ENCODE assay signal across 26 mouse cellular contexts in genomic region chr3:40938592-40938991, GRCm38 (mm10). TPM values are rescaled to one million over a fixed set of nuclear protein-coding genes. Genes with fewer than 3 reads are reported as not detected.
DNase-seq lines count a peak whose midpoint lies in the region; ATAC-seq and TF ChIP-seq lines count a peak whose summit lies in the region.
"Had no signal": no experiment of that assay in that cellular context is flagged by ENCODE, and none has a peak within 500 bp of the region (broad histone marks: within the 10 kb centered on the region; RNA-seq: fewer than 3 reads in every experiment).

No protein-coding gene starts in this region.

- TF ChIP-seq POLR2A in liver, adult 2 months (IDR thresholded peaks at IDR 0.05; ENCODE audit: extremely low read depth, insufficient read depth, low read length): no peak
- no peak for TF ChIP-seq POLR2A in MEL (IDR thresholded peaks at IDR 0.05; ENCODE audit: control insufficient read depth in 1 of 2, insufficient read depth in 1 of 2, low read depth in 1 of 2, low read length in 2 of 2, poor library complexity in 1 of 2)

- peaks cover 4% of the 10 kb centered on the region for H3K36me3 ChIP-seq in intestine, embryonic 16.5 days (ENCODE audit: control insufficient read depth, insufficient read depth, low read length)
- H3K36me3 ChIP-seq in intestine, embryonic 15.5 days: no peaks in the 10 kb centered on the region; the same call in 1 of the 2 replicates
- H3K36me3 ChIP-seq in liver, adult 2 months (ENCODE audit: control insufficient read depth, insufficient read depth, low read length): peaks cover 19% of the 10 kb centered on the region
- H3K36me3 ChIP-seq in liver, embryonic 12.5 days: peaks cover 11% of the 10 kb centered on the region
- peaks cover 9% of the 10 kb centered on the region for H3K36me3 ChIP-seq in liver, postnatal 0 days (replicated peaks; ENCODE audit: insufficient read depth, low read length)
- peaks cover 0 to 7% of the 10 kb centered on the region in 2 experiments; a peak in 3 of 4 replicates for H3K36me3 ChIP-seq in MEL (ENCODE audit: control insufficient read depth in 1 of 2, insufficient read depth in 2 of 2, low read length in 2 of 2)
- peaks cover 5% of the 10 kb centered on the region for H3K36me3 ChIP-seq in hindbrain, postnatal 0 days (ENCODE audit: insufficient read depth, low read length)

- 92% methylated on average over 4 of the region's 4 CpGs for WGBS in intestine, embryonic 16.5 days
- WGBS in intestine, embryonic 15.5 days: 96% methylated on average over 4 of the region's 4 CpGs
- WGBS in liver, adult 2 months: 72% methylated on average over 4 of the region's 4 CpGs
- 87% methylated on average over 4 of the region's 4 CpGs for WGBS in liver, embryonic 12.5 days (ENCODE audit: insufficient replicate concordance)
- WGBS in liver, postnatal 0 days (ENCODE audit: insufficient replicate concordance): 92% methylated on average over 4 of the region's 4 CpGs
- WGBS in hindbrain, postnatal 0 days: 97% methylated on average over 4 of the region's 4 CpGs

- no peaks in the 10 kb centered on the region for H3K9me3 ChIP-seq in intestine, embryonic 16.5 days (ENCODE audit: control insufficient read depth, low read length)
- H3K9me3 ChIP-seq in intestine, embryonic 15.5 days: no peaks in the 10 kb centered on the region
- H3K9me3 ChIP-seq in liver, embryonic 12.5 days (replicated peaks): no peaks in the 10 kb centered on the region
- no peaks in the 10 kb centered on the region for H3K9me3 ChIP-seq in liver, postnatal 0 days (ENCODE audit: low read length)
- H3K9me3 ChIP-seq in MEL (replicated peaks; ENCODE audit: insufficient read depth, low read length): no peaks in the 10 kb centered on the region
- no peaks in the 10 kb centered on the region for H3K9me3 ChIP-seq in hindbrain, postnatal 0 days (ENCODE audit: low read length)
- H3K9me3 ChIP-seq: G1E had no signal

- no peak overlapping the region for H3K4me3 ChIP-seq in intestine, embryonic 16.5 days (ENCODE audit: low read length)
- no peak overlapping the region for H3K4me3 ChIP-seq in intestine, embryonic 15.5 days (replicated peaks)
- H3K4me3 ChIP-seq in liver, adult 2 months (ENCODE audit: insufficient read depth, low read depth, low read length): no peak overlapping the region
- H3K4me3 ChIP-seq in liver, embryonic 12.5 days: no peak overlapping the region
- no peak overlapping the region for H3K4me3 ChIP-seq in liver, postnatal 0 days (ENCODE audit: low read depth, low read length)
- no peak overlapping the region for H3K4me3 ChIP-seq in MEL (ENCODE audit: control insufficient read depth in 1 of 2, insufficient read depth in 1 of 2, low read depth in 2 of 2, low read length in 2 of 2)
- H3K4me3 ChIP-seq in hindbrain, postnatal 0 days (ENCODE audit: low read length): no peak overlapping the region

- H3K27ac ChIP-seq in intestine, embryonic 16.5 days (ENCODE audit: low read length): no peak overlapping the region
- no peak overlapping the region for H3K27ac ChIP-seq in intestine, embryonic 15.5 days
- peak overlapping the region; percentile 79 for H3K27ac ChIP-seq in liver, adult 2 months (replicated peaks; ENCODE audit: insufficient read depth, low read depth, low read length)
- no peak overlapping the region for H3K27ac ChIP-seq in liver, embryonic 12.5 days
- H3K27ac ChIP-seq in liver, postnatal 0 days (ENCODE audit: low read depth): no peak overlapping the region
- H3K27ac ChIP-seq in MEL (ENCODE audit: control insufficient read depth, low read depth, low read length): peak overlapping the region; percentile 17; the same call in 1 of the 2 replicates
- H3K27ac ChIP-seq in hindbrain, postnatal 0 days: no peak overlapping the region

- no peak for TF ChIP-seq EP300 in liver, postnatal 0 days (IDR thresholded peaks at IDR 0.05; ENCODE audit: low read depth)
- TF ChIP-seq EP300 in MEL (IDR thresholded peaks at IDR 0.05; ENCODE audit: low read depth in 1 of 2, low read length in 2 of 2): no peak

- no peak for TF ChIP-seq CTCF in liver, adult 2 months (IDR thresholded peaks at IDR 0.05; ENCODE audit: low read depth, low read length)
- no peak for TF ChIP-seq CTCF in liver, postnatal 0 days (IDR thresholded peaks at IDR 0.05; ENCODE audit: low read depth)
- TF ChIP-seq CTCF in MEL (IDR thresholded peaks at IDR 0.05 in 2 of 3, conservative IDR thresholded peaks at IDR 0.05 in 1 of 3; ENCODE audit: control insufficient read depth in 1 of 3, insufficient read depth in 1 of 3, low read depth in 2 of 3, low read length in 3 of 3, poor library complexity in 1 of 3, severe bottlenecking in 1 of 3): no peak
- no peak for TF ChIP-seq CTCF in hindbrain, postnatal 0 days (IDR thresholded peaks at IDR 0.05; ENCODE audit: low read depth)

- no peak overlapping the region for H3K4me2 ChIP-seq in intestine, embryonic 16.5 days (ENCODE audit: low read depth, low read length)
- no peak overlapping the region for H3K4me2 ChIP-seq in intestine, embryonic 15.5 days (replicated peaks)
- no peak overlapping the region for H3K4me2 ChIP-seq in liver, embryonic 12.5 days
- no peak overlapping the region for H3K4me2 ChIP-seq in liver, postnatal 0 days (ENCODE audit: low read depth, low read length)
- no peak overlapping the region for H3K4me2 ChIP-seq in hindbrain, postnatal 0 days (ENCODE audit: low read depth, low read length)

- no peaks in the 10 kb centered on the region; the same call in 1 of the 2 replicates for H3K79me2 ChIP-seq in liver, adult 2 months (ENCODE audit: control insufficient read depth, insufficient read depth, low read length)
- H3K79me2 ChIP-seq in MEL (ENCODE audit: control insufficient read depth, insufficient read depth, low read length, poor library complexity): no peaks in the 10 kb centered on the region

- no peaks in the 10 kb centered on the region for H3K4me1 ChIP-seq in intestine, embryonic 16.5 days (ENCODE audit: control insufficient read depth, insufficient read depth, low read length)
- H3K4me1 ChIP-seq in intestine, embryonic 15.5 days (replicated peaks): no peaks in the 10 kb centered on the region
- H3K4me1 ChIP-seq in liver, adult 2 months (ENCODE audit: control insufficient read depth, insufficient read depth, low read length): peaks cover 11% of the 10 kb centered on the region
- H3K4me1 ChIP-seq in liver, embryonic 12.5 days: no peaks in the 10 kb centered on the region
- H3K4me1 ChIP-seq in liver, postnatal 0 days (ENCODE audit: insufficient read depth): no peaks in the 10 kb centered on the region
- H3K4me1 ChIP-seq in MEL (ENCODE audit: control insufficient read depth in 1 of 2, insufficient read depth in 2 of 2, low read length in 2 of 2): peaks cover 3 to 5% of the 10 kb centered on the region in 2 experiments; a peak in 3 of 4 replicates
- no peaks in the 10 kb centered on the region for H3K4me1 ChIP-seq in hindbrain, postnatal 0 days (ENCODE audit: insufficient read depth, low read length)

- no peaks in the 10 kb centered on the region for H3K27me3 ChIP-seq in intestine, embryonic 16.5 days (replicated peaks; ENCODE audit: control insufficient read depth, insufficient read depth, low read length)
- H3K27me3 ChIP-seq in intestine, embryonic 15.5 days (replicated peaks): no peaks in the 10 kb centered on the region
- H3K27me3 ChIP-seq in liver, adult 2 months (ENCODE audit: control insufficient read depth, insufficient read depth, low read length): no peaks in the 10 kb centered on the region
- no peaks in the 10 kb centered on the region for H3K27me3 ChIP-seq in liver, embryonic 12.5 days (replicated peaks)
- H3K27me3 ChIP-seq in liver, postnatal 0 days (ENCODE audit: insufficient read depth, low read length): no peaks in the 10 kb centered on the region
- no peaks in the 10 kb centered on the region for H3K27me3 ChIP-seq in MEL (ENCODE audit: control insufficient read depth in 1 of 2, insufficient read depth in 2 of 2, low read length in 2 of 2)
- no peaks in the 10 kb centered on the region for H3K27me3 ChIP-seq in hindbrain, postnatal 0 days (ENCODE audit: insufficient read depth, low read length)
- H3K27me3 ChIP-seq: CH12.LX, Patski had no signal

- peak; percentile 92 for DNase-seq in liver, adult 2 months (ENCODE audit: extremely low read depth, low read depth, low spot score)
- DNase-seq in liver, postnatal 0 days: no peak
- DNase-seq in liver: no peak
- no peak for DNase-seq in MEL (ENCODE audit: low read depth, low spot score)
- no peak for DNase-seq in hindbrain, postnatal 0 days (ENCODE audit: low spot score)
- DNase-seq: adrenal gland, adult 2 months; adrenal gland, adult 8-10 months; adrenal gland, postnatal 10 days; adrenal gland, postnatal 14 days; adrenal gland, postnatal 25 days; adrenal gland, postnatal 36 days; B cell, adult 2 months; cerebellum, adult 11 months; cerebellum, adult 11-12 months; cerebellum, adult 18-20 months had no signal

- no peak for TF ChIP-seq RAD21 in MEL (IDR thresholded peaks at IDR 0.05; ENCODE audit: low read depth, low read length)

- H3K9ac ChIP-seq in intestine, embryonic 16.5 days (ENCODE audit: low read depth, low read length): no peak overlapping the region
- no peak overlapping the region for H3K9ac ChIP-seq in intestine, embryonic 15.5 days
- H3K9ac ChIP-seq in liver, adult 2 months (ENCODE audit: low read depth, low read length): no peak overlapping the region
- H3K9ac ChIP-seq in liver, embryonic 12.5 days: no peak overlapping the region
- no peak overlapping the region for H3K9ac ChIP-seq in liver, postnatal 0 days (replicated peaks)
- H3K9ac ChIP-seq in MEL (ENCODE audit: control insufficient read depth, low read depth, low read length, poor library complexity, severe bottlenecking): no peak overlapping the region
- H3K9ac ChIP-seq in hindbrain, postnatal 0 days (replicated peaks; ENCODE audit: low read length): no peak overlapping the region

- ATAC-seq in intestine, embryonic 16.5 days: 0 out of 2 replicates have a peak, but pooled peaks have one; percentile 48
- ATAC-seq in intestine, embryonic 15.5 days: no peak
- ATAC-seq in liver, embryonic 12.5 days: no peak
- ATAC-seq in liver, postnatal 0 days: peak; percentile 41; the same call in 1 of the 2 replicates
- ATAC-seq in hindbrain, postnatal 0 days: no peak
- ATAC-seq: activated CD4-positive, CD25-positive, alpha-beta regulatory T cell, adult 4 months; CD4-positive, CD25-positive, alpha-beta regulatory T cell, adult 4 months; Patski had no signal

RNA-seq across cellular contexts. Expression of gene Larp1b, which starts 11.0 kb away (rescaled TPM):
- polyA plus RNA-seq in intestine, embryonic 16.5 days (2015; fragmentation: Nextera tagmentation; extraction: Ambion mirVana): 13.1 and 14.4 TPM in 2 replicates
- 10.4 and 14.0 TPM in 2 replicates for polyA plus RNA-seq in intestine, embryonic 15.5 days (2015; fragmentation: Nextera tagmentation; extraction: Ambion mirVana)
- 72.3 and 81.2 TPM in 2 replicates for total RNA-seq in liver, adult 2 months (2014; rRNA removed)
- polyA plus RNA-seq in liver, adult 2 months (2012; rRNA removed): 20.3 and 24.3 TPM in 2 replicates
- polyA plus RNA-seq in liver, embryonic 12.5 days (2016; fragmentation: Nextera tagmentation; extraction: Ambion mirVana): 10.2 and 10.7 TPM in 2 replicates
- polyA plus RNA-seq in liver, postnatal 0 days (2015; fragmentation: Nextera tagmentation; extraction: Ambion mirVana): 22.3 and 27.9 TPM in 2 replicates
- total RNA-seq in MEL (2012; rRNA removed): 30.1 and 30.4 TPM in 2 replicates
- polyA plus RNA-seq in MEL (2012; ENCODE audit: insufficient read depth in 1 of 2, insufficient read length in 2 of 2, low read depth in 1 of 2, low replicate concordance in 2 of 2, missing spikeins in 1 of 2): 10 to 100 TPM in 1 of 2 experiments, not detected in 1; 33.3 TPM
- total RNA-seq in hindbrain, postnatal 0 days (2014; rRNA removed): 9.1 and 13.4 TPM in 2 replicates
- polyA plus RNA-seq in hindbrain, postnatal 0 days (2015; fragmentation: Nextera tagmentation; extraction: Ambion mirVana): 4.3 and 5.5 TPM in 2 replicates

RNA-seq across cellular contexts. Expression of gene 1700034I23Rik, which starts 36.2 kb away (rescaled TPM):
- polyA plus RNA-seq in intestine, embryonic 16.5 days (2015; fragmentation: Nextera tagmentation; extraction: Ambion mirVana): 0.12 and 0.16 TPM in 2 replicates
- polyA plus RNA-seq in intestine, embryonic 15.5 days (2015; fragmentation: Nextera tagmentation; extraction: Ambion mirVana): 0.09 and 0.29 TPM in 2 replicates
- total RNA-seq in liver, adult 2 months (2014; rRNA removed): not detected in 2 replicates
- polyA plus RNA-seq in liver, adult 2 months (2012; rRNA removed): not detected in 2 replicates
- 0.06 TPM in 1 of 2 replicates, not detected in the other for polyA plus RNA-seq in liver, embryonic 12.5 days (2016; fragmentation: Nextera tagmentation; extraction: Ambion mirVana)
- polyA plus RNA-seq in liver, postnatal 0 days (2015; fragmentation: Nextera tagmentation; extraction: Ambion mirVana): 0.05 and 0.08 TPM in 2 replicates
- total RNA-seq in MEL (2012; rRNA removed): not detected in 2 replicates
- not detected for polyA plus RNA-seq in MEL (2012; ENCODE audit: insufficient read depth in 1 of 2, insufficient read length in 2 of 2, low read depth in 1 of 2, low replicate concordance in 2 of 2, missing spikeins in 1 of 2)
- total RNA-seq in hindbrain, postnatal 0 days (2014; rRNA removed): 0.42 TPM in 1 of 2 replicates, not detected in the other
- 0.14 and 0.19 TPM in 2 replicates for polyA plus RNA-seq in hindbrain, postnatal 0 days (2015; fragmentation: Nextera tagmentation; extraction: Ambion mirVana)
- total RNA-seq: adrenal gland, adult 2 months; adrenal gland, postnatal 4 days; ES-E14 had no signal
- polyA plus RNA-seq: adrenal gland, adult 2 months; C2C12; G1E had no signal

Comparison
In these comparisons a context has a peak if more than half of its experiments do, and no peak if none do; other contexts are left out.
1. ATAC-seq: peak in intestine, embryonic 16.5 days (single experiment) and liver, postnatal 0 days (single experiment); none in intestine, embryonic 15.5 days (single experiment), liver, embryonic 12.5 days (single experiment) and hindbrain, postnatal 0 days (single experiment).
2. H3K27ac ChIP-seq: peak in liver, adult 2 months (single experiment) and MEL (single experiment); none in intestine, embryonic 16.5 days (single experiment), intestine, embryonic 15.5 days (single experiment), liver, embryonic 12.5 days (single experiment), liver, postnatal 0 days (single experiment) and hindbrain, postnatal 0 days (single experiment).